ENCODE assay signal across 23 mouse cellular contexts in the genomic region with DNA sequence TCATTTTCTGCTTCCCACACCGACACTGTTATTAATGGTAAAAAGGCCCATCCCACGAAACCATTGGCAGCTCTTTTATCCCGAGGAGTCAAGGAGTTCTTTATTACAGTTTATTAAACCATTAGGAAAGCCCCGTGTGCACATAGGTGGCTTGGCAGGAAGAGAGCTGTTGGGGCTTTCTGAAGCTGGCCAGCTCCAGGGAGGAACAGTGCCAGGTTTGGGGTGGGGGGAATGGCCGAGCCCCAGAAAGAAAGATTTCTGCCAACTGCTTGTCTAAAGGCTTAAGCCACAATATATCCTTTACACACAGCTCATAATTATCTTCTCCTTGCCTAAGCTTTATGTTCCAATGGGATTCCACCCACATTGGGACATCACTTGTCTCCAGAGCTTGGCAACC.
DNase-seq lines count a peak whose midpoint lies in the region; ATAC-seq and TF ChIP-seq lines count a peak whose summit lies in the region.
"Had no signal": no experiment of that assay in that cellular context is flagged by ENCODE, and none has a peak within 500 bp of the region (broad histone marks: within the 10 kb centered on the region; RNA-seq: fewer than 3 reads in every experiment).

No protein-coding gene starts in this region.

- peak; percentile 16; the same call in 1 of the 2 replicates for ATAC-seq in hindbrain, embryonic 14.5 days (ENCODE audit: low FRiP score)
- ATAC-seq in hindbrain, embryonic 11.5 days (ENCODE audit: low FRiP score), result no peak
- no peak for ATAC-seq in limb, embryonic 14.5 days (ENCODE audit: low FRiP score, low read depth)
- ATAC-seq: intestine, embryonic 15.5 days; midbrain, embryonic 13.5 days had no signal

- TF ChIP-seq POLR2A in limb, embryonic 14.5 days (IDR thresholded peaks at IDR 0.05; ENCODE audit: borderline replicate concordance, extremely low read depth, insufficient read depth, insufficient read length), result no peak

- H3K9ac ChIP-seq in hindbrain, embryonic 14.5 days, result no peak overlapping the region
- H3K9ac ChIP-seq in hindbrain, embryonic 11.5 days (ENCODE audit: low read depth, low read length), result no peak overlapping the region
- no peak overlapping the region for H3K9ac ChIP-seq in limb, embryonic 14.5 days (ENCODE audit: low read depth, low read length, severe bottlenecking)
- H3K9ac ChIP-seq: embryonic facial prominence, embryonic 13.5 days; intestine, embryonic 15.5 days; limb, embryonic 13.5 days; liver, embryonic 13.5 days; lung, embryonic 15.5 days; midbrain, embryonic 13.5 days; neural tube, embryonic 13.5 days had no signal

- H3K36me3 ChIP-seq in hindbrain, embryonic 14.5 days (replicated peaks; ENCODE audit: control insufficient read depth, insufficient read depth), result no peaks in the 10 kb centered on the region
- H3K36me3 ChIP-seq in hindbrain, embryonic 11.5 days (ENCODE audit: control insufficient read depth, insufficient read depth, low read length), result no peaks in the 10 kb centered on the region
- H3K36me3 ChIP-seq in limb, embryonic 14.5 days (ENCODE audit: control insufficient read depth, insufficient read depth, low read length), result no peaks in the 10 kb centered on the region
- H3K36me3 ChIP-seq in limb, embryonic 10.5 days, result no peaks in the 10 kb centered on the region
- H3K36me3 ChIP-seq: embryonic facial prominence, embryonic 13.5 days; intestine, embryonic 15.5 days; limb, embryonic 13.5 days; liver, embryonic 13.5 days; lung, embryonic 15.5 days; midbrain, embryonic 13.5 days; neural tube, embryonic 13.5 days had no signal

- no peak overlapping the region for H3K27ac ChIP-seq in hindbrain, embryonic 14.5 days
- no peak overlapping the region for H3K27ac ChIP-seq in hindbrain, embryonic 11.5 days (ENCODE audit: low read depth, low read length)
- H3K27ac ChIP-seq in limb, embryonic 14.5 days (replicated peaks; ENCODE audit: low read depth, low read length), result no peak overlapping the region
- H3K27ac ChIP-seq in limb, embryonic 10.5 days, result no peak overlapping the region
- H3K27ac ChIP-seq: embryonic facial prominence, embryonic 13.5 days; intestine, embryonic 15.5 days; limb, embryonic 13.5 days; liver, embryonic 13.5 days; lung, embryonic 15.5 days; midbrain, embryonic 13.5 days; neural tube, embryonic 13.5 days had no signal

- no peak overlapping the region for H3K4me2 ChIP-seq in hindbrain, embryonic 14.5 days (replicated peaks)
- H3K4me2 ChIP-seq in hindbrain, embryonic 11.5 days (replicated peaks; ENCODE audit: low read depth, low read length), result no peak overlapping the region
- no peak overlapping the region for H3K4me2 ChIP-seq in limb, embryonic 14.5 days (replicated peaks; ENCODE audit: low read depth, low read length, severe bottlenecking)
- H3K4me2 ChIP-seq: embryonic facial prominence, embryonic 13.5 days; intestine, embryonic 15.5 days; limb, embryonic 13.5 days; liver, embryonic 13.5 days; lung, embryonic 15.5 days; midbrain, embryonic 13.5 days; neural tube, embryonic 13.5 days had no signal

- 59% methylated on average over 5 of the region's 5 CpGs for WGBS in hindbrain, embryonic 14.5 days
- WGBS in hindbrain, embryonic 11.5 days, result 75% methylated on average over 5 of the region's 5 CpGs
- 38% methylated on average over 5 of the region's 5 CpGs for WGBS in limb, embryonic 14.5 days
- WGBS in limb, embryonic 10.5 days, result 80% methylated on average over 5 of the region's 5 CpGs

- no peaks in the 10 kb centered on the region for H3K27me3 ChIP-seq in hindbrain, embryonic 14.5 days (ENCODE audit: control insufficient read depth, insufficient read depth, low read length)
- H3K27me3 ChIP-seq in hindbrain, embryonic 11.5 days (ENCODE audit: control insufficient read depth, insufficient read depth, low read length), result no peaks in the 10 kb centered on the region
- H3K27me3 ChIP-seq in limb, embryonic 14.5 days (ENCODE audit: control insufficient read depth, insufficient read depth, low read length), result no peaks in the 10 kb centered on the region
- peaks cover 4% of the 10 kb centered on the region; the same call in 1 of the 2 replicates for H3K27me3 ChIP-seq in limb, embryonic 10.5 days (ENCODE audit: low read depth, poor library complexity, severe bottlenecking)
- H3K27me3 ChIP-seq: embryonic facial prominence, embryonic 13.5 days; intestine, embryonic 15.5 days; limb, embryonic 13.5 days; liver, embryonic 13.5 days; lung, embryonic 15.5 days; midbrain, embryonic 13.5 days; neural tube, embryonic 13.5 days had no signal

- H3K4me3 ChIP-seq in hindbrain, embryonic 14.5 days (replicated peaks; ENCODE audit: low read length), result no peak overlapping the region
- no peak overlapping the region for H3K4me3 ChIP-seq in hindbrain, embryonic 11.5 days (ENCODE audit: low read depth, low read length)
- H3K4me3 ChIP-seq in limb, embryonic 14.5 days (replicated peaks; ENCODE audit: low read length), result no peak overlapping the region
- no peak overlapping the region for H3K4me3 ChIP-seq in limb, embryonic 10.5 days
- H3K4me3 ChIP-seq: embryonic facial prominence, embryonic 13.5 days; intestine, embryonic 15.5 days; limb, embryonic 13.5 days; liver, embryonic 13.5 days; lung, embryonic 15.5 days; megakaryocyte, embryonic 14.5 days; midbrain, embryonic 13.5 days; neural tube, embryonic 13.5 days had no signal

- no peaks in the 10 kb centered on the region for H3K9me3 ChIP-seq in hindbrain, embryonic 14.5 days (ENCODE audit: control insufficient read depth, low read length)
- H3K9me3 ChIP-seq in hindbrain, embryonic 11.5 days (ENCODE audit: control insufficient read depth, low read length), result no peaks in the 10 kb centered on the region
- H3K9me3 ChIP-seq in limb, embryonic 14.5 days (ENCODE audit: control insufficient read depth, low read length), result no peaks in the 10 kb centered on the region
- H3K9me3 ChIP-seq in limb, embryonic 10.5 days (replicated peaks), result no peaks in the 10 kb centered on the region
- H3K9me3 ChIP-seq: embryonic facial prominence, embryonic 13.5 days; intestine, embryonic 15.5 days; limb, embryonic 13.5 days; liver, embryonic 13.5 days; lung, embryonic 15.5 days; megakaryocyte, embryonic 14.5 days; midbrain, embryonic 13.5 days; neural tube, embryonic 13.5 days had no signal

- peak; percentile 70 to 79 for DNase-seq in cerebellum, postnatal 14 days
- DNase-seq in cerebellum, adult 9-11 months, result no peak
- peak; percentile 32 for DNase-seq in hindbrain, embryonic 14.5 days (ENCODE audit: low spot score)
- no peak for DNase-seq in hindbrain, embryonic 11.5 days (ENCODE audit: low spot score)
- DNase-seq in limb, embryonic 14.5 days (ENCODE audit: low spot score), result peak; percentile 39
- no peak for DNase-seq in limb, embryonic 10.5 days (ENCODE audit: low spot score)
- peak; percentile 22 for DNase-seq in right cerebral cortex, postnatal 4 days
- DNase-seq in right cerebral cortex, adult 2 months (ENCODE audit: low spot score in 2 of 2), result no peak
- DNase-seq: adrenal gland, postnatal 10 days; cerebellum, adult 8-10 months; heart, postnatal 4 days; kidney, adult 8-10 months; kidney, postnatal 10 days; liver, embryonic 13.5 days; lung, postnatal 36 days; right cerebral cortex, postnatal 25 days had no signal

- H3K4me1 ChIP-seq in hindbrain, embryonic 14.5 days (replicated peaks; ENCODE audit: control insufficient read depth, insufficient read depth, low read length), result peaks cover 3% of the 10 kb centered on the region
- H3K4me1 ChIP-seq in hindbrain, embryonic 11.5 days (replicated peaks; ENCODE audit: control insufficient read depth, insufficient read depth, low read length), result 0 out of 2 replicates have a peak, but pooled peaks cover 4% of the 10 kb centered on the region
- peaks cover 3% of the 10 kb centered on the region; the same call in 1 of the 2 replicates for H3K4me1 ChIP-seq in limb, embryonic 14.5 days (ENCODE audit: control insufficient read depth, insufficient read depth, low read length)
- H3K4me1 ChIP-seq in limb, embryonic 10.5 days, result peaks cover 7% of the 10 kb centered on the region
- H3K4me1 ChIP-seq: intestine, embryonic 15.5 days; liver, embryonic 13.5 days; lung, embryonic 15.5 days; megakaryocyte, embryonic 14.5 days had no signal

Comparison
In these comparisons a context has a peak if more than half of its experiments do, and no peak if none do; other contexts are left out.
1. DNase-seq: peak in cerebellum, postnatal 14 days (2 of 2), hindbrain, embryonic 14.5 days (single experiment), limb, embryonic 14.5 days (single experiment) and right cerebral cortex, postnatal 4 days (single experiment); none in cerebellum, adult 9-11 months (single experiment), hindbrain, embryonic 11.5 days (single experiment), limb, embryonic 10.5 days (single experiment) and right cerebral cortex, adult 2 months (0 of 2).